Mouse (Mus musculus) thymus, postnatal 0 days (tissue): ENCODE results near the gene Slc25a43. TPM values are rescaled to one million over a fixed set of nuclear protein-coding genes. Genes with fewer than 3 reads are reported as not detected.

ENCODE experiments used
- DNase-seq: peaks from one replicate; pipeline ENCODE4 v3.0.0-alpha.2; 2015; ENCODE audit warnings: low spot score
- polyA plus RNA-seq: library from polyadenylated mRNA; unstranded; fragments of >200 nt; fragmentation: Nextera tagmentation; extraction: Ambion mirVana; gene quantifications from 2 replicates; pipeline ENCODE4 v1.2.1, GENCODE M21; 2015

Gene Slc25a43
- 1.5 and 2.7 TPM in 2 replicates for polyA plus RNA-seq

DNA sequence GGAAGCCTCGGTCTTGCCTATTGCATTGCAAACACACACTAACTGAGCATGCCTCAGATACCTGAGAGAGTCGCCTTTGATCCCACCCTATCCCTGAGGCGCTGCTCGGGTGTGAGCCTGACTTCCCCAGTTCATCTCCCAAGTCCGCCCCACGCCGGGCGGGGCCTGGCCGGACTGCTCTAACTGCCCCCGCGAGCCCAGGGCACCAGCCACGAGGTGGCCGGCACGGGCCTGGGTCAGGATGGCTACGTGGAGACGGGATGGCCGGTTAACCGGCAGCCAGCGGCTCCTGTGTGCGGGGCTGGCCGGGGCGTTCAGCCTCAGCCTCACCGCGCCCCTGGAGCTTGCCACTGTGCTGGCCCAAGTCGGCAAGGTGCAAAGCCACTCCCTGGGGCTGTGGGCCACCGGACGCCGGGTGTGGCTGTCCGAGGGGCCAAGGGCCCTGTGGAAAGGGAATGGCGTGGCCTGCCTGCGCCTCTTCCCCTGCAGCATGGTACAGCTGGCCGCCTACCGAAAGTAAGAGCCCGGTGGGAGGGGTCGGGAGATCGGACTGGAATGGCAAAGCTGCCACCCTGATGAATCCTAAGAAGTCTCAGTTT, at the start of gene Slc25a43:
Gene Slc25a43 (plus strand): TSS at position 157 of the 599 bp plus-strand sequence.
- DNase-seq, result peak; percentile 9

DNA sequence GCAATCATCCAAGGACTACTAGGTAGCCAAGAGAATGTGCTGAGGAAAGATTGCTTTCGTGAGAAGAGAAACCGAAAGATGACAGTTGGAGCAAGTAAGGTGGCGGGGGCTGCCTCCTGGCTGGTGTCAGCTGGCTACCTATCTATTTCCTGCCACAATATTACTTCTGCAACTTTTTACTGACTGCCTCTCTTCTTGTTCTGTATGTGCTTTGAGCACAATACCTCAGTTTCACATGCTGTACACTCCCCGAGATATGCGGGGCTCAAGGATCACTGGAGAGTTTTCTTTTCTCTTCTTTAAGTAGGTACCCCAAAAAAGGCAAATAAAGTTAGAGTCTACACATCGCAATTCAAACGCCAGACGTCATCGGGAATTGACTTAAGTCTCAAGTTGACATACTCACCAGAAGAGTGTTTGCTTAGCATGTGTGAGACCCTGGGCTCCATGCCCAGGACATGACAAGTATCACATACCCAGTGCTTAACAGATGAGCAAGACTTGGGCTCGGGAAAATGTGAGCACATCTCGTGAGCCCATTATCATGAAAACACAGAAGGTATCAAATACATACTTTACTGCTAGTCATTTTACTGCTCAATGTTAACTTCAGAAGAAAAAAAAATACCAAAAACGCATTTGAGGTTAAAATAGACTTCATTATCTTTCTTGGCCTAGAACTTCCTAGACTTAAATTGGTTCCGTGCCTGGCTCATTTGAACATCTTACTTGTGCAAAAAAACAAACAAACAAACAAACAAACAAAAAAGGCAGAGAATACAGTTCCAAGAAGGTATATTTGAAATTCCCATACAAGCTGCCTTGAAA, 3.1 kb upstream of the Slc25a43 start:
- DNase-seq, result no peak

DNA sequence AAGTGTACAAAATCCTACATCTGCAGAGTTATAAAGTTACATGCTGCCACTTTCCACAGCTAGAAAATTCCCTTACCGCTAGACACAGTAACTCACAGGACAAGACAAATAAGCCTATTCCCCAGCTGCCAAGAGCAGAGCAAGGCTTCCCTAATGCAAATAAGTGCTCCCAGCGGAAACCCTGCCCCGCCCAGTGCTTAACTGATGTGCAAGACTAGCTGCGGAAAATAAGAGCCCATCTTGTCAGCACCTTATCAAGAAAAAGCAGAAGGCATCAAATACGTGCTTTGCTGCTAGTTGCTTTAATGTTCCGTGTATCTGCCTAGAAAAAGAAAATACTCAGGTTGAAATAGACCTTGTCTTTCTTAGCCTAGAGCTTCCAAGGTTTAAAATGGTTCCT, 2.2 kb upstream of the Slc25a43 start:
- no peak for DNase-seq

DNA sequence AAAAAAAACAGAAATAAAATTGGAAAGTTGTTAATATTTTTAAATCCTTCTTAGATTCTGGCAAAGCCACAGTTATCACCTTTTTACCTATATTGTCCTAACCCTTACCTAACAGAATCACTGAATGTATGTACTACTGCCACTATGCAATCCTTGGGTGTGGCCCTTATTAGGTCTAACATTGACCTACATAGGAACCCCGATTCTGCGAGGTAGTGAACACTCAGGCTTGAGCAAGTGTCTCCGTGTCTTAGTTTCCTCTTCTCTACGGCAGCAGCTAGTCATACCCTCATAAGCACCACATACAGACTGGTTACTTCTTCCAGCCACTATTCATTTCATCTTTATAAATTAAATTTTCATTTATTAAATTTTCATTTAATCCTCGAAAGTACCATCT, 715 bp upstream of the Slc25a43 start:
- no peak for DNase-seq

DNA sequence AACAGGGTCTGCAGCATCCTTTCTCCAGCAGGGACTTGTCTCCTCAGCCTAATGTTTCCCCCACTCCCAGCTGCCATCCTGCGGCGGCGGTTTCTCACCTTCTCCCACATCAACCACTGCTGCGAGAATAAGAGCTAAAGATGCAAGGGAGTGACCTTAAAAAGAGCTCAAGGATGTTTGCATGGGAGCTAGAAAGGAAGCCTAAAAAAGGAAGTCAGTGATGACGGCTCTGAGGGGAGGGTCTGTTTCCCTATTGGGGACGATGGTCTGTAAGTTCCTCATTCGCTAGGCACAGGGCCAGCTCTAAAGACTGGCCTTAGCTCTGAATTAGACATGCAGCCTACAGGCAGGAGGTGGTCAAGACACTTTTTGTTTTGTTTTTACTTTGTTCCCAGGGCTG, 1.3 kb downstream of the Slc25a43 start:
- DNase-seq, result peak; percentile 39

DNA sequence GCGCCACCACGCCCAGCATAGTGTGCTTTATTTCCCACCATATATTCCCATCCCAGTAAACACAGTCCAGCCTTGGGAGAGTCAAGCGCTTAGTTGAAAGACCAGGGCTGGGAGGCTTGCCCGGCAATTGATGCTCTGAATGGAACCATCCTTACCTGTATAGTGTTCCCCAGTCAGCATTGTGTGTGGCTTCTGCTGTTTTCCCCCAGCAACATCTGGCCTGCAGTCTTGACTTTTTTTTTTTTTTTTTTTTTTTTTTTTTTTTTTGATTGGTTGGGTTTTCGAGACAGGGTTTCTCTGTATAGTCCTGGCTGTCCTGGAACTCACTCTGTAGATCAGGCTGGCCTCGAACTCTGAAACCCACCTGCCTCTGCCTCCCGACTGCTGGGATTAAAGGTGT, 1.9 kb downstream of the Slc25a43 start:
- no peak for DNase-seq

DNA sequence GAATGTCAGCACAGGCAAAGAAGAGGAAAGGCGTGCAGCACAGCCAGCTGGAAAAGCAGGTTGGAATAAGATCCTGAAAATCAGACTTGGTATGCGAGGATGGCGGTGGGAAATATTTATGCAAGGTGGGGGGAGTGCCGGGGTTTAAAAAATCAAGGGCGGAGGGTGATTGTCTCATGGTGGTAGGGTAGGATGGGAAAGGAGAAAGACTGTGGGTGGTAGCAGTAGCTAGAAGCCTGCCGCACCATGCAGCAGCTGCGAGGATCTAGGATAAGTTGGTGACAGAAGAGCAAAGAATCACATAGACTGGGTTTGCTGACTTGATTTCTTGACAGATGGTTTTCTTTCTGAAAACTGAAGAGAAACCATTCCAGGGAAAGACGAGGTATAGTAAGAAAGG, 3.3 kb downstream of the Slc25a43 start:
- DNase-seq, result no peak

DNA sequence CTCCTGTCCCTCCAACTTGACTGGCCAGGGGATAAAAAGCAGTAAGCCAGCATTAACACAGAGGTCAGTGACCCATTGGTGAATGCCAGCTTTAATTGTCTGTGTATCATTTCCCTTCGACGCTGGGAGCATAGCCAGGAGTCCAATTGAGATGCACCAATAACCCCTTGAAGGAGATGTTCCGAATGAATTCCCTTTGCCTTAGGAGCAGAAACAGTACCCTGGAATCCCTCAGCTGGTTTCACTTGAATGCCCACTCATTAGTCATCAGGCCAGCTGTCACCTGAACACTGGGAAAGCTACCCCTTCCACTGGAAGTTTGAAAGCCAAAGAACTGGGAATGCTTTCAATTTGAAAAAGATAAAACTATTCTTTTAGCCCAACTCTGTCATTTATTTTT, 5.1 kb downstream of the Slc25a43 start:
- no peak for DNase-seq

DNA sequence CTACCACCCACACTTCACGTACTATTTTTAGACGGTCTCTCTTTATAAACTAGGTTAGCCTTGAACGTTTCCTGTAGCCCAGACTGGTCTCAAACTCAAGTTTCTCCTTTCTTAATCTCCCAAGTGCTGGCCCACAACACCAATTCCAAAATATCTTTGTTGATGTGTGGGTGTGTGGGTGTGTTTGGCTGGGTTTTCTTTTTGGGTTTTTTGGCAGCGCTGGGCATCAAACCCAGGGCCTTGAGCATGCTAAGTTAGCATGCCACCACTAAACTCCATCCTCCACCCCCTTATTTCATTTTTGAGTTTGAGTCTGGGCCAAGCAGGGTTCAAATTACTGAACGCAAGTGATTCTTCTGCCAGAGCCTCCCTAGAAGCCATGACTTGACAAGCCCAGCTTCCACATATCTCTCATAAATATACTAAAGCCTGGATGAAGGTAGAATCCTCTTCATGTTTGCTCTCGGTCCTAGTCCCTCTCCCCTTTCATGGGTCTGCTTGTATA, 5.9 kb downstream of the Slc25a43 start:
- DNase-seq, result no peak

DNA sequence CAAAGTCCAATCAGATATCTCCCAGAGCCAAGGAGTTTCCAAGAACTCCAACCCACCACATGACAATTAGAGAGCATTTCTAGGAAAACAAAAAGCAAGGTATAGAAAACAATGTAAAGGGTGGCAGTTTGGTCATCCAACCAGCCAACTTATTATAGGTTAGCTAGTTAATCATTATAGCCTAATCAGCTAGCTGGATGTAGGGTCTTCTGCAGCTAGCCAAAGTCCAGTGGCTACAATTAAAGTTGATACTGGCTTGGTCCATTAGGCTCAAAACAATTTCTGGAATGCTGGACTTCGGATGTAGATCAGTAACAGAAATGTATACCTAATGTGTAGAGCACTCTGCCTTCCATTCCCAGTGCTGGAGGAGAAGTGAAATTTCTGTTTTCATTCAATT, 7.1 kb downstream of the Slc25a43 start:
- DNase-seq, result no peak

DNA sequence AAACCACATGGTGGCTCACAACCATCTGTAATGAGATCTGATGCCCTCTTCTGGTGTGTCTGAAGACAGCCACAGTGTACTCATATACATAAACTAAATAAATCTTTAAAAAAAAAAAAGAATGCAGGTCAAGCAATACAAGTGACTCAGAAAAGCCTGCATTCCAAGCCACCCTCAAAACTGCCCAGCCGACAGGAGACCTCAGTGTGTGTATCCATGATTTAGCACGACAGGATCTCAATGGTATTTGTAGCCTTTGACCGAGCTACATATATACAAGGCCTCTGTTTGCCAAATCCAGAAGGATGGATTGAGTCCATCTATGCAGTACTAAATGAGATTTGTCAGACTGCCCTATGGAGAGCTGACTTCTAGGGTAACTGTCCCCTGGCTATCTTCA, 9.1 kb downstream of the Slc25a43 start:
- no peak for DNase-seq

DNA sequence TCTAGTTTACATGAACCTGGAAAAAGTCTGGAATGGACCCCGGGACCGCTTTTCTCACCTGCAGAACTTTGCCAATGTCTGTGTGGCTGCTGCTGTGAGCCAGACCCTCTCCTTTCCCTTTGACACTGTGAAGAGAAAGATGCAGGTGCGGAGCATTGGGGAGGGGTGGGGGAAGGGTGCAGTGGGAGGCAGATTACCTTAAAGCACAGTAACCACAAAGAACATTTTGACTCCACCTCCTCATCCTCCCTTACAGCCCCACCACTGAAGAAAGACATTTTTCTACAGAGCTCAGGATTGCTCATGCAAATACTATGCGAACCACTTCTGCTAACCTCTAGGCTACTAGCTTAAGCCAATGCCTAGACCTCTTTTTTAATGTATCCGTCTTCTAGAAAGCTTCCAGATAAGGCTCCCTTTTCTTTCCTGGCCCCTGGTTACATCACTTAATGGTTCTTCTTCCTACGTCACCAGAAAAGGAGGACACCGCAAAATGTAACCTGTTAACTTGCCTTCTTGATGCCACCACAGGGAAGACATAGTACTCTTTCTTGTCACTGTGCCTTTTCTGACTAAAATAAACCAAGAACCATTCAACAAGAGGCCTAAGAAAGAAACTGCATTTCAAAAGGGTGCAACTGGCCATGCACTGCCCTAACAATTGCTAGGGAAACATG, 14.5 kb downstream of the Slc25a43 start:
- DNase-seq, result peak; percentile 77

DNA sequence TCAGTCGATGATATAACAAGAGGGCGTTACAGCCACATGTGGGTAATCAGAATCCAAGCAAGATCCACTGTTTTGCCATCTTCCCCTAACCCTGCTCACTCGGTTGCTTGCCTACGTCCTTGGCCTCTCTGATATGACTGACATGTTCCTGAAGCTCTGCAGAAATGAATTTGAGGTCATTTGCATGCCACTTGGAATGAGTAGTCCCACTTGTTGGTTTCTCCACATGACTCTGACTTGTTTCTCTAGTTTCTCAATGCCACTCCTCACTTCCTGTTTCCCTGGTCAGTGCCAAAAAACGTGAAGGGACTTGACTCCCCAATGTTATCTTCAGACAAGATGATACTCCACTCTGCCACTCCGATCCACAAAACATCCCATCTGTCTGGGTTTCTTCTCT, 15.1 kb downstream of the Slc25a43 start:
- peak; percentile 6 for DNase-seq

DNA sequence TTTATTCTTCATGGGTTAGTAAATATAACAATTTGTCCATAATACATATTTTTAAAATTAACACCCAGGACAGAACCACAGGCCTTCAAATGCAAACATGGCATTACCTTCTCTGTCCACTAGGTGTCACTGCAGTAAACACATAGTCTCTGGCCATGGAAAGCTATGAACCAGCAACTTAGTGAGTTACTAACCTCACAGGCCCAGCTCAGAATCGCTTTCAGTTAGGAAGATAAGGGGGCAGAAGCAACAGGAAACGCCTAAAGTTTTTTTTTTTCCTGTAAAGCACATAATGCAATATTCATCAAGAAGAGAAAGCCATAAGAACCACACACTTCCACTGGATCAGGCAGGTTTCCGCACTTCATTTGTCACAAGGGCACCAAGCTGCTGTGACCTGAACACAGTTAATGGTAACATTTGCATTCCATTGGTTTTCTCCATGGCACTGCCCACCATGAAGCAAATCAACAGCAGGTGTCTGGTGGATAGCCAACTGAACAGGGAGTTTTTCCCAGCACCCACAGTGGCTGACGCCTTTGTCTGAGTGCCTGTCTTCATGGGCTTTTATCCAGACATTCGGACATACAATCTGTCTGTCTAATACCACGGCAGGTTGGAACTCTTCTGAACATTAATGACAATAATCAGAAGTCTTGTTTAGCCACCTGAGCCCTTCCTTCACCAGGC, 17.6 kb downstream of the Slc25a43 start:
- peak; percentile 69 for DNase-seq

DNA sequence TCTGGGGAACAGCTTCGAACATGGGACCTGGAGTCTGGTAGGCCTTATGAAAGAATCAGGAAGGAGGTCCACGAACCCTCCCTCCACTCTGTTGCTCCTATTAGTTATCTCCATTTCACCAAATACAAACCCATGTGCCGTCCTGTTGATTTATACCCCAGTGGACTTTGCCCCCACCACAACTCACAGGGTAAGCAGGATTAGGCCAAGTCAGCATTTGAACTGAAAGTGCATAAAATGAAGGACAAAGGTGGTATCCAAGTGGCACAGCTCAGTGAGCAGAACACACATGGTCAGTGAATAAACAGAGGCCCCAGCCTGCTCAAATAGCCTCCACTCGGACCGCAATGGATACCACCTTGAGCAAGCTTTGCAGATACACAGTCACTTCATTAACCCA, 18.8 kb downstream of the Slc25a43 start:
- no peak for DNase-seq

DNA sequence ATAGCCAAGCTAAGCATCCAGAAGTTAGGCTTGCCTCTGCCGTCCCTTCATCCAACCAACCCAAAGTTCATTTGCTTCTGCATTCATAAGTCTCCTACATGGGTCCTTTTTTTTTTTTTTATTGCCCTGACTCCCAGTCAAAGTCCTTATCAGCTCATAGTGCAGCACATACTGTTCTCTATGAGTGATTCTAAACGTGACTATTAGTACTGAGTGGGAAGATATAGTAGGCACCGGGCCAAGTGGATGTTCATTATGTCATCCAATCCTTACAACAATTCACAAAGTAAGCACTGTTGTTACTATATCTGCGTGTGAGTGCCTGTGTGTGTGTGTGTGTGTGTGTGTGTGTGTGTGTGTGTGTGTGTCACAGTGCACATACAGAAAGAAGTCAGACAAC, 19.4 kb downstream of the Slc25a43 start:
- DNase-seq, result no peak

DNA sequence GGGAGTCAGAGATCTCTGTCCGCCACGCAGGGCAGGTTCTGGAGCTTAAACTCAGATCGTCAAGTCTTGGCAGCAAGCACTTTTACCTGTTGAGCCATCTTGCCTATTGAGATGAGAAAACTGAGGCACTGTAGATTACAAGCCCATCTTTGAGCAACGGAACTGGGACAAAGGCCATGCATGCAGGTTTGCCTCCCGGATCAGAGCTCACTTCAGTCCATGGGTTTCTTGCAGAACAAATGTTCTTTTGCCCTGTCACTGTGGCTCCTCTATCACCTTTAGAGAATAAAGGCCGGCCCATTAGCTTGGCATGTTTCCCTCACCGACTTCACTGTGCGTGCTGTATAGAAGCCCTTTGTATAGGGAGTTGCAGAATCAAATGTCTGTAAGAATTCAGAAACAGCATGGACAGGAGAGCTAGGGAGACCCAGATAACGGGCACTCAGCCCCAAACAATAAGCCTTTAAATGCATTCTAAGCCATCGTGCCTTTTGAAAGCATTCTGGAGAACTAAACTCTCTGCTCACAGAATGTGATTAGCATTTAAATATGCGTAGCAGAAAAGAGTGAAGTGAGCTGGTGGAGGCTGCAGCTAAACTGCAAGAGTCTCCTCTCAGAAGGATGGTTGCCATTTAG, 20.0 kb downstream of the Slc25a43 start:
- DNase-seq, result no peak

DNA sequence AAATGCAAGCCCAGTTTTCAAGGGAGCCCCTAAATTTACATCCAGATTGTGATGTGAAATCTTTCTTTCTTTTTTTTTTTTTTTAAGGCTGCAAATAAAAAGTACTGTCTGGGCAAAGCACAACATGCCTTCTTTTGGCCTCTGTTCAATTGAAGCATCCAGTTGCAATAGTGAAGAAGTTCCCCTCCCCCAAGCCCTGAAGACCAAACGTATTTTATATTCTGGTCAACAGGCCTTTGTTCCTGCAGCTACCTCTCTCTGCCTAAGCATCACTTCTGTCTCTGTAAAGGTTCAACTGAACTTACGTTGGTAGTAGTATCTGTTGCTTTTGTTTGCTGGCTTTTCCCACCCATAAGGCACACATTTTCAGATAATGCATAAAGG, 20.5 kb downstream of the Slc25a43 start:
- no peak for DNase-seq

DNA sequence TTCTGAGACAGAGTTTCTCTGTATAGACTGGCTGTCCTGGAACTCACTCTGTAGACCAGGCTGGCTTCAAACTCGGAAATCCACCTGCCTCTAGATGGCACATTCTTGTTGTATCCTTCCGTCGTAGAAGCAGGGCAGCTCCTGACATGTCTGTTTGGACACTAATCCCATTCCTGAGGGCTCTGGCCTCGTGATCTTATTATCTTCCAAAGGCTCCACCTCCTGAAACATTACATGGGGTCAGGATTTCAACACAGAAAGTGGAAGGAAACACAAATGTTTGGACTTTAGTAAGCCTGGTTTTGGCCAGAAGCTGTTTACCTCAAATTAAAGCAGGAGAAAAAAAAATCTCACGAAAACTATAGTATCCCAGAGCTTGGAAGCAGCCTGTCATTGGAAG, 23.9 kb downstream of the Slc25a43 start:
- no peak for DNase-seq

DNA sequence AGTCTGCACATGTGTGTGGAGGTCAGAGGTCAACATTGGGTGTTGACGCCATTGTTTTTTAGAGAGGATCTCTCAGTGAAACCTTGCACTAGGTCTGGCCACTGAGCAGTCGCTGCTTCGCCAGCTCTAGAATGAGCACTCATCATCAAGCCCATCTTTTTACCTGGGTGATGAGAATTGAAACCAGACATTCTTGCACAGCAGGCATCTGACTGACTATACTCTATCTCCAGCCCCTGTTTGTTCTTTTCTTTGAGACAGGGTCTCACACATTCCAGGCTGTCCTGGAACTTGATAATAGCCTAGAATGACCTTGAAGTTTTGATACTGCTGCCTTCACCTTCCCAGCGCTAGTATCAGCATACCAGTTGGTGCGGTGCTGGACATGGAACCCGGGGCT, 29.1 kb downstream of the Slc25a43 start:
- DNase-seq, result no peak

DNA sequence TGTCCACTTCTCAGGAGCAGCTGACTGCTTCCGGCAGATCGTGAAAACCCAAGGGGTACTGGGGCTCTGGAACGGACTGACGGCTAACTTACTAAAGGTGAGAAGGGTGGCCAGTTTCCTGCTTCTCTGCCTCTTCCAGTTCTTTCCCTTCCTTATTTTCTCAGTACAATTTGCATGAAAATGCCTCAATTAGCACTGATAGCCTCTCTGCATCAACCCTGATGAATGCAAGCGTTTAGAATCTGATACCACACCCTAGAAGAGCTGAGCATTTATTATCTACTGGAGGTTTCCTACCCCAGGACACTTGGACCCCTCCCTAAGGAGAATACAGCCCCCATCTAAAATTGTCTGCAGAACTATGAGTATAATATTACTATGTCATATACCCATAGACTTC, 32.1 kb downstream of the Slc25a43 start:
- DNase-seq, result no peak
